Mouse (Mus musculus): ENCODE data around the gene Plppr2. TPM values are rescaled to one million over a fixed set of nuclear protein-coding genes. Genes with fewer than 3 reads are reported as not detected.

The Plppr2 gene
- total and polyA plus RNA-seq, 2 experiments from 2014 or later, result 129 to 165 TPM

- no peak overlapping the region for H3K4me3 ChIP-seq (ENCODE audit: low read depth, low read length)
- WGBS, result 3% methylated on average over 3 of the region's 3 CpGs
- peaks cover 16% of the 10 kb centered on the region for H3K27me3 ChIP-seq (ENCODE audit: insufficient read depth, low read length)
- H3K9me3 ChIP-seq (ENCODE audit: low read length), result no peaks in the 10 kb centered on the region
- no peak for TF ChIP-seq CTCF (IDR thresholded peaks at IDR 0.05)
- no peak for DNase-seq (ENCODE audit: low spot score)
- H3K4me2 ChIP-seq (ENCODE audit: low read depth, low read length, poor library complexity, severe bottlenecking), result no peak overlapping the region
- H3K9ac ChIP-seq (replicated peaks; ENCODE audit: low read length, poor library complexity, severe bottlenecking), result no peak overlapping the region
- H3K27ac ChIP-seq (ENCODE audit: low read depth, low read length), result no peak overlapping the region
- H3K4me1 ChIP-seq (ENCODE audit: insufficient read depth, low read length), result 0 out of 2 replicates have a peak, but pooled peaks cover 8% of the 10 kb centered on the region
- H3K36me3 ChIP-seq (ENCODE audit: insufficient read depth, low read length), result no peaks in the 10 kb centered on the region
- ATAC-seq (ENCODE audit: low FRiP score), result no peak
Observed at GRCm38 (mm10) chr9:21983911-21984310, 47.1 kb downstream of the Plppr2 start.

GRCm38 (mm10) chr9:21987592-21988342, 50.9 kb downstream of the Plppr2 start:
- 0 out of 2 replicates have a peak, but pooled peaks cover 3% of the 10 kb centered on the region for H3K36me3 ChIP-seq (ENCODE audit: insufficient read depth, low read length)
- H3K9ac ChIP-seq (replicated peaks; ENCODE audit: low read length, poor library complexity, severe bottlenecking), result no peak overlapping the region
- no peak for ATAC-seq (ENCODE audit: low FRiP score)
- no peak overlapping the region for H3K27ac ChIP-seq (ENCODE audit: low read depth, low read length)
- peak overlapping the region; percentile 70 for H3K4me2 ChIP-seq (ENCODE audit: low read depth, low read length, poor library complexity, severe bottlenecking)
- WGBS, result 11% methylated on average over 36 of the region's 36 CpGs
- no peak for TF ChIP-seq CTCF (IDR thresholded peaks at IDR 0.05)
- H3K4me1 ChIP-seq (ENCODE audit: insufficient read depth, low read length), result 0 out of 2 replicates have a peak, but pooled peaks cover 8% of the 10 kb centered on the region
- DNase-seq (ENCODE audit: low spot score), result no peak
- peak overlapping the region; percentile 35; the same call in 1 of the 2 replicates for H3K4me3 ChIP-seq (ENCODE audit: low read depth, low read length)
- H3K27me3 ChIP-seq (ENCODE audit: insufficient read depth, low read length), result peaks cover 43% of the 10 kb centered on the region
- no peaks in the 10 kb centered on the region for H3K9me3 ChIP-seq (ENCODE audit: low read length)

GRCm38 (mm10) chr9:21988421-21989101, 51.7 kb downstream of the Plppr2 start:
- Histone ChIP-seq H3K4me1 (ENCODE audit: insufficient read depth, low read length) (0 out of 2 replicates have a peak, but pooled peaks cover 8% of the 10 kb centered on the region), H3K9me3 (ENCODE audit: low read length) (no peaks in the 10 kb centered on the region), H3K9ac (replicated peaks; ENCODE audit: low read length, poor library complexity, severe bottlenecking) (peak overlapping the region; percentile 36; the same call in 1 of the 2 replicates), H3K4me3 (ENCODE audit: low read depth, low read length) (peak overlapping the region; percentile 35), H3K27me3 (ENCODE audit: insufficient read depth, low read length) (peaks cover 43% of the 10 kb centered on the region), H3K27ac (ENCODE audit: low read depth, low read length) (no peak overlapping the region), H3K4me2 (ENCODE audit: low read depth, low read length, poor library complexity, severe bottlenecking) (peak overlapping the region; percentile 70), H3K36me3 (ENCODE audit: insufficient read depth, low read length) (0 out of 2 replicates have a peak, but pooled peaks cover 3% of the 10 kb centered on the region)
- DNase-seq (ENCODE audit: low spot score) (no peak), ATAC-seq (ENCODE audit: low FRiP score) (peak; percentile 57; the same call in 1 of the 2 replicates)
- under 1% methylated on average over 32 of the region's 32 CpGs for WGBS
- TF ChIP-seq CTCF (IDR thresholded peaks at IDR 0.05), result peak; percentile 45

DNA sequence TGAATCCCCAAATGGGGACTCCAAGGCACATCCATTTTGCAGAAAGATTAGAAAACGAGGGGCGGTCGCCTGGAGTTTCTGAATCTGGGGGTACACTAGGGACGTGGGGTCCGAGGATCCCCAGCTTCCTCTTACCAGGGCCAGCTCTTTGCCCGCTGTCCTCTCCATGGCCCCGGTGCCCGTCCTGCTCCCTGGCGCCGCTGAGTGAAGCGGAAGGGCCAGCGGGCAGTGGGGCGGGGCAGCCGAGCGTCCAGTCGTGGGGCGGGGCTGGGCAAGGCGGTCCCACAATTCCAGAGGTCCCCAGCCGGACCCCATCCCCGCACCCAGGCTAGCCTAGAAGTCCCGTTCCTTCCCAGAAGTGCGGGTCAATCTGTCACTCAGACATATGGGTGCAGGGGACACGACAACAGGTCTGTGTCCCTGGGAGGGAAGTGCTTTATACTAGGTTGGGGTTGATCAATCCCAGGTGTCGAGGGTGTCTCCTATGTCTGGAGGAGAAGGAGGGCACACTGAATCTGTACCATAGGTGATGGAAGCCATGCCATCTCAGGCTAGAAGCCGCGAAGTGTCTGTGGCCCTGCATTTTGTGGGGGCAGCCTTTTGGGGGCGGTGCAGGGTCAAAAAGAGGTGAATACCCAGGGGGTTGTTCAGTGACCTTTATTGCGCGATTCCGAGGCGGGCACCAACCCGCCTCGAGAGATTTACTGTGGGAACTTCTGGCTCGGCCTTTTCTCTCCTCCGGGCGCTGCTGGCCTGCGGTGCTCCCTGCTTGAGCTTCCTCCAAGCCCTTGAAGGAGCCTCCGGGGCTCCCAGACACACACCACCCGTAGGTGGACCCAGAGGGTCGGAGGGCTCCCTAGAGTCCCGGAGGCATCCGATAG, 52.6 kb downstream of the Plppr2 start, which contains the start of gene Rgl3:
Rgl3 (minus strand) TSS at position 217 of the 881 bp plus-strand sequence.
- no peak for ATAC-seq (ENCODE audit: low FRiP score)
- H3K36me3 ChIP-seq (ENCODE audit: insufficient read depth, low read length), result 0 out of 2 replicates have a peak, but pooled peaks cover 3% of the 10 kb centered on the region
- WGBS, result 3% methylated on average over 42 of the region's 42 CpGs

GRCm38 (mm10) chr9:21992227-21992626, 55.4 kb downstream of the Plppr2 start:
- H3K9me3 ChIP-seq (ENCODE audit: low read length), result no peaks in the 10 kb centered on the region
- peaks cover 43% of the 10 kb centered on the region for H3K27me3 ChIP-seq (ENCODE audit: insufficient read depth, low read length)
- no peak for ATAC-seq (ENCODE audit: low FRiP score)
- H3K4me1 ChIP-seq (ENCODE audit: insufficient read depth, low read length), result 0 out of 2 replicates have a peak, but pooled peaks cover 8% of the 10 kb centered on the region
- no peak for DNase-seq (ENCODE audit: low spot score)
- no peak for TF ChIP-seq CTCF (IDR thresholded peaks at IDR 0.05)
- H3K27ac ChIP-seq (ENCODE audit: low read depth, low read length), result no peak overlapping the region
- H3K4me3 ChIP-seq (ENCODE audit: low read depth, low read length), result no peak overlapping the region
- H3K4me2 ChIP-seq (ENCODE audit: low read depth, low read length, poor library complexity, severe bottlenecking), result no peak overlapping the region
- H3K36me3 ChIP-seq (ENCODE audit: insufficient read depth, low read length), result 0 out of 2 replicates have a peak, but pooled peaks cover 3% of the 10 kb centered on the region
- 79% methylated on average over 4 of the region's 4 CpGs for WGBS
- no peak overlapping the region for H3K9ac ChIP-seq (replicated peaks; ENCODE audit: low read length, poor library complexity, severe bottlenecking)

More for the DNA sequence above, 52.6 kb downstream of the Plppr2 start, which contains the start of gene Rgl3:
- TF ChIP-seq CTCF (IDR thresholded peaks at IDR 0.05), result no peak
- H3K27me3 ChIP-seq (ENCODE audit: insufficient read depth, low read length), result peaks cover 43% of the 10 kb centered on the region
- H3K27ac ChIP-seq (ENCODE audit: low read depth, low read length), result no peak within 1 kb of the TSS
- H3K4me3 ChIP-seq (ENCODE audit: low read depth, low read length), result peak within 1 kb of the TSS; percentile 35
- H3K4me2 ChIP-seq (ENCODE audit: low read depth, low read length, poor library complexity, severe bottlenecking), result peak within 1 kb of the TSS; percentile 70
- 0 out of 2 replicates have a peak, but pooled peaks cover 8% of the 10 kb centered on the region for H3K4me1 ChIP-seq (ENCODE audit: insufficient read depth, low read length)
- H3K9me3 ChIP-seq (ENCODE audit: low read length), result no peaks in the 10 kb centered on the region
- no peak for DNase-seq (ENCODE audit: low spot score)
- H3K9ac ChIP-seq (replicated peaks; ENCODE audit: low read length, poor library complexity, severe bottlenecking), result peak within 1 kb of the TSS; percentile 36; the same call in 1 of the 2 replicates
